Mouse (Mus musculus) megakaryocyte progenitor cell, adult 5-6 weeks (primary cell): ENCODE measurements around the gene Ildr1. TPM values are rescaled to one million over a fixed set of nuclear protein-coding genes. Genes with fewer than 3 reads are reported as not detected.

Experiments
- ATAC-seq: replicated peaks from 2 replicates; pipeline ENCODE4 v1.8.0; 2016; ENCODE audit warnings: mild to moderate bottlenecking, moderate TSS enrichment, inconsistent platforms; ENCODE audit not compliant: poor library complexity
- total RNA-seq, 2 experiments: library from RNA; stranded (forward) in 1 of 2; stranded (reverse) in 1 of 2; fragments of 157-497, 149-512 nt in 1 of 2; fragments of 200-1000 nt in 1 of 2; gene quantifications; 2 replicates each; pipeline versions ENCODE4 v1.2.3 to v1.2.4; 2015 to 2017

The Ildr1 gene
- total RNA-seq, 2 experiments from 2014 or later = 0.15 TPM; not detected in 1

DNA sequence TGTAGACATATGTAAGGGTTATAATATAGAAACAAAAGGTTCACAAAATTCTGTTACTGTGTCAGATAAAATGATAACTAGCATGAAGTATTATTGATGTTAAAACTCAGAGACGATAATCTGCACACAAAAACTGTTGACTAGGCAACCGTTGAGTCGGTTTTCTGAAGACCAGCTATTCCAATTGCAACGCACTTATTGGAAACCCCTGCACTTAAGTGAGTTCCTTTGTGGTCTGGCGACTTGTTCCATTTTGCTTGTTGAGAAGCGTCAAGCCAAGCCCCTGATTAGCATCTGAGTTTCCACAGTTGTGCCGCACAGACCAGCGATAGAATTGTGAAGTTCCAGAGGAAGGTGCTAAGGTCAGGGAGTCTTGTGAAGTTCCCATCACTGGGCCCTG is 3.6 kb downstream of the Ildr1 start:
- ATAC-seq = no peak

DNA sequence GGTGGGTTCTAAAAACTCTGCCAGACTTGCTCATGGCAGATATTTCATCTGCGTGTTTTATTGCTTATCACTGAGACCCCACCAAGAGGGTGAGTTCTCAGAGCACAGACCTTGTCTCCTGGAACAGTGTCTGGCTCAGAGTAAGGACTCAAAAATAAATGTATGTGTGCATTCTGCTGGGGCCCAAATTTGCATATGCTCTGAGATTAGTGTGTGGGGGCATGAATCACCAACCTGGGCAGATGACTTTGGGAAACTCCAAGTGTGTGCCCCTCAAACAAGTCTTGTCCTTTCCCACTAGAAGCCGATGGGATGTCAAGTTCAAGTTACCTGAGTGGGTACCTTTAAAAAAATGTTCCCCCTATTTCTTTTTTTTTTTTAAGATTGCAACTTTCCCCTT is 6.7 kb downstream of the Ildr1 start:
- ATAC-seq = no peak

- ATAC-seq = no peak
These were observed 14.1 kb downstream of the Ildr1 start for GRCm38 (mm10) chr16:36707702-36708423.

- peak; percentile 22; the same call in 1 of the 2 replicates for ATAC-seq
These were observed 15.0 kb downstream of the Ildr1 start for GRCm38 (mm10) chr16:36708751-36709150.

DNA sequence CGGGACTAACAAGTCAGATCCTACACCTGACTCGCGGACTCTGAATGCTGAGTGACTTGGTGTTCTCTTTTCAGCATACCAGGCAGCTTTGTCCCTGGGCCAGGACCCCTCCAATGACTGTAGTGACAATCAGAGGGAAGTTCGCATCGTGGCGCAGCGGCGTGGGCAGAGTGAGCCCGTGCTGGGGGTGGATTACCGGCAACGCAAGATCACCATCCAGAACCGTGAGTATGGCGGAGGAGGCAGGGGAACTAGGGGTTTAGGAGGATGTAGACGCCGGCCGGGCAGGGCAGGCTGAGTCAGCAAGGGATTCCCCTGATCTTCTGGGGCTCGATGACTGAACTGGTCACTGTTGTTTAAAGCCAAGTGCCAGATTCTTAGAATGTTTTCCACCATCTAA is 15.6 kb downstream of the Ildr1 start:
- peak; percentile 40 for ATAC-seq

GRCm38 (mm10) chr16:36710794-36711193 is 17.0 kb downstream of the Ildr1 start:
- ATAC-seq = 0 out of 2 replicates have a peak, but pooled peaks have one; percentile 16

- ATAC-seq = peak; percentile 81
These were observed 18.0 kb downstream of the Ildr1 start for GRCm38 (mm10) chr16:36711760-36712159.

- ATAC-seq = peak; percentile 74
These were observed 23.7 kb downstream of the Ildr1 start for GRCm38 (mm10) chr16:36717481-36717880.

DNA sequence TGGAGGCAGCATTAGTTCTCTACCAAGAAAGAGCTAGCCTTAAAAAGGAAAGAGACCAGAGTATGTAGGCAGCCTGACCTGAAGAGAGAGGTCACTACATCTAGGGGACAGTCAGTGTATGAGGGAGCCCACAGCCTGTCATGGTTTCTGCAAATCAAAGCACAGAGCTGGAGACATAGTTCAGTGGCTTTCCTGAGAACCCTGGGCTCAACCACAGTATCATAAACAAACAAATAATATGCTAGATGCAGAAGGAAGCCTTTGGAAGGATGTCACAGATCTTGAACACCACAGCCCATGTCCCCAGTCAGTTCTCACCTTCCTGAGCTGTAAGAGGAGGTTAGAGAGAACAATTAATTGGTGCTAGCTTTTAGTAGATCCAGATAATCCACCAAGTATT is 24.9 kb downstream of the Ildr1 start:
- no peak for ATAC-seq

- peak; percentile 77 for ATAC-seq
These were observed 26.6 kb downstream of the Ildr1 start for GRCm38 (mm10) chr16:36720194-36721055.

DNA sequence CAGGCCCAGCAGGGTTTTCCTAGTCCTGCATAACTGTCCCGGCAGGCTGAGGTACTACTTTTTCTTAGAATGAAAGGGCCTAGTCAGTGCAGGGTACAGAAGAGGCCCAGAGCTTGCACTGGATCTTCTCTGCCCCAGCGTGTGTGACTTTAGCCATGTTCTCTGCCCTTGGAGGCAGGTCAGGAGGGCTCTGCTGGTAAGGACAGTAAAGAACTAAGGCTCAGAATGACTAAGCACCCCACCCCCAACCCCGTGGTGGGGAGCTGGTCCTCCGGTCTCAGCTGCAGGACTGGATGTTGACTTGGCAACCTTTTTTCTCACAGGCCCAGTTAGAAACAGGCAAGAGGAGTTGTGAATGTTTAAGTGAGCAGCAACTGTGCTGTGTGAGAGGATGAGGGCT is 29.0 kb downstream of the Ildr1 start:
- ATAC-seq = no peak

DNA sequence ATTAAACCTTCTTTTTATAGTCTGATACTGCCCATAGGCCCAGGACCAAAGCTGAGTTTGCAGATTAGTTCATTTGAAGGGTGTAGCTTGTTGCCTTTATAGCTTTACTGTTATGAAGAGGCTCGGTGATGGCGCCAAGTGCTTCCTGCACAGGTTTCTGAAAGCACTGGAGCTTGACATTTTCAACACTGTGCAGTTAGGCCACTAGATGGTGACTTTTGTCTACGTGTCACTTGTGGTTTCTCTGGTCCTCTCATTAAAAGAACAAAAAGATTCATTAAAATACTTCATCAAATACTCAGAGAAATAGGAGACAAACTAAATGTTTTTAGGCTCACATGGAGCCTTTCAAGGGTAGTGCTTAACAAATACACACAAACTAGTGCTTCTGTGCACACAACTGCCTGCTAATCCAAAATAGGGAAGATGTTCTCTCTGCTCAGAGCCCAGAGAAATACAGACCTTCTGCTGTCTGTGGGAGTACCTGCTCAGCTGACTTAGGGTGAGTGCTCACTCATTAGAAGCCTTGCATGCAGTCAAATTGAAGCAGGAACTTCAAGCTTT is 30.2 kb downstream of the Ildr1 start:
- no peak for ATAC-seq

DNA sequence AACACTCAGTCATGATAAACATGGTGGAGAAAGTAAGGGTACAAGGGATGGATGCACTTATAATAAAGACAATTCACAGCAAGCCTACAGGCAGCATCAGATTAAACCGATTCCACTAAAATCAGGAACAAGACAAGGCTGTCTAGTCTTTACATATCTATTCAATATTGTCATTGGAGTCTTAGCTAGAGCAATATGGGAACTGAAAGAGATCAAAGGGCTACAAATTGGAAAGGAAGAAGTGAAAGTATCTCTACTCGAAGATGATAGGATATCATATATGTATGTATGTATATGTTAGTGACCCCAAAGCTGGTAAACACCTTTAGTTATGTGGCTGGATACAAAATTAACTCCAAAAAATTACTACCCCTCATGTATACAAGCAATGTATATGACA is 35.2 kb downstream of the Ildr1 start:
- ATAC-seq = 0 out of 2 replicates have a peak, but pooled peaks have one; percentile 9

GRCm38 (mm10) chr16:36732572-36732971 is 38.8 kb downstream of the Ildr1 start:
- ATAC-seq = no peak

DNA sequence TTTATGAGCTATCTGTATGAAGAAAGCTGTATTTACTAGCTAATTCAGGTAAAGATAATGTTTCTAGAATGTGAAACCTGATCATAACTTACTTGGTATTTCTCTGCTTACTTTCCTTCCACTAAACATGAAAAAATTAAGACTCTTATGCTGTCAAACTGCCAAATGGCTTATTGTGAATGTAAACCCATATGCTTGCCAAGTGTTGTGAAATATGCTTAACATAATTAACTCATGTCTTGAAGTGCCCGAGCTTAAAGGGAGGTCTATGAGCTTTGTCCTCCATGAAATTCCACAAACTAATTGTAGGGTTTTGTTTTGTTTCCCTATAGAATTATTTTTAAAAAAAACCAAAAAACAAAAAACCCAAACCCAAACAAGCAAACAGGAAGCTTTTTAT is 40.0 kb downstream of the Ildr1 start:
- ATAC-seq = no peak

DNA sequence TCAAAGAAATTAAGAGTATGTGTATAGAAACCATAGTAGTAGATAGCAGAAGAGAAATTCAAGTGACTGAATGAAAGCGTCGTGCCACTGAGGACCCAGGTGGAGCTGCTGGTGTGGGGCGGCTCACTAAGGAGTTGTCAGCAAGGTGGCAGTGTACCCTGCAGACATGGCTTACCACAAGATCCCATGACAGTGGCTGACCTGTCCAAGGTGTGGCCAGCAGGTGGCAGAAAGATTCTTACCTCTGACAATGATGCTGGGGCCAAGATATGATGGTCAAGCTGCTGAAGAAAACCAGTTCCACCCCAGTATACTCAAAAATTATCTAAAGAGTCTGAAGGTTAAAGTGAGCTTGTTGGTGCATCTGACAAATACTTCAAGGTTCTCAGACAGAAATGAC is 41.6 kb downstream of the Ildr1 start:
- no peak for ATAC-seq

GRCm38 (mm10) chr16:36739404-36739930 is 45.7 kb downstream of the Ildr1 start:
- no peak for ATAC-seq

DNA sequence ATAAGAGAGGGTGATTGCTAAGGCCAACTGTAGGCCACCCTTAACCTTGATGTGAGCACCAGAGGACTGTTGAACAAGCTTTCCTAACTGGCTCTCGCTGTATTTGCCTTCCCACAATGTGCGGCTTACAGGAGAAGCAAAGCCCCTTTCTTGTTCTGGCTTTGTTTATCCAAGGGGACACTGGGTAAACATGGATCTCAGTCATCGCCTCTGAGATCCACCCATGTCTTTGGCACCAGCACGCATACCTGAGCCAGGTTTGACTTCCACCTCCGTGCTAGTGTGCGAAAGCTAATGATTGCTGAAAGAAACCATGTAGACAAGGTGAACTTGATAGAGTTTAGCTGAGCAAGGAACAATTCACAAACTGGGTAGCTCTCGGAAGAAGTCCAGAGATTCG is 49.8 kb downstream of the Ildr1 start:
- no peak for ATAC-seq

GRCm38 (mm10) chr16:36747068-36747467 is 53.3 kb downstream of the Ildr1 start:
- ATAC-seq = no peak

DNA sequence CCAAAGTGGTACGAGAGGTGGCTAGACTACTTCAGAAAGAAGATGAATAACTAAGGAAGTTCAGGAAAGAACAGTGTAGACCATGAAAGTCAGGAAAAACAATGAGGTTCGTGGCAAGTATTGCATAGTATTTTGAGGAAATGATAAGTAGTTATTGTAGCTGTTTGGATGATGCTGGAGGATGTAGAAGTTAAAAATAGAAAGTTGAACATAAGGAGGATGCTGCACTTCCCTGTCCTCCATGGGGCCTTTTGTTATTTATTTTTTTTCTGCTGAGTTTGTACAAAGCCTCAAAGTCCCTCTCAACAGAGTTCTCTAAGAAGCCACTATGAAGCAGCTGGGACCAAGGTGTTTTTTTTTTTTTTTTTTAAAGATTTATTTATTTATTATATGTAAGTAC is 54.0 kb downstream of the Ildr1 start:
- ATAC-seq = 0 out of 2 replicates have a peak, but pooled peaks have one; percentile 26

- peak; percentile 74 for ATAC-seq
These were observed 58.2 kb downstream of the Ildr1 start for GRCm38 (mm10) chr16:36751979-36752378.
